Mouse (Mus musculus) mouse embryonic stem cell (cell line): ENCODE results near the gene Gpsm2.

ENCODE experiments used
- in situ Hi-C, 2 experiments: fragments of 300-500 bp; cut with MboI; formaldehyde crosslinking; loops; 1 replicate in 1 of 2; 3 replicates in 1 of 2; pipeline ENCODE4 v1.14.3; 2019 to 2020; ENCODE audit warnings: low sequenced_read_pairs in 2 of 2, low pct_unique_long_range_greater_than_20kb in 1 of 2, mixed read lengths in 1 of 2; ENCODE audit not compliant: unreplicated experiment in 1 of 2

Gene Gpsm2

DNA sequence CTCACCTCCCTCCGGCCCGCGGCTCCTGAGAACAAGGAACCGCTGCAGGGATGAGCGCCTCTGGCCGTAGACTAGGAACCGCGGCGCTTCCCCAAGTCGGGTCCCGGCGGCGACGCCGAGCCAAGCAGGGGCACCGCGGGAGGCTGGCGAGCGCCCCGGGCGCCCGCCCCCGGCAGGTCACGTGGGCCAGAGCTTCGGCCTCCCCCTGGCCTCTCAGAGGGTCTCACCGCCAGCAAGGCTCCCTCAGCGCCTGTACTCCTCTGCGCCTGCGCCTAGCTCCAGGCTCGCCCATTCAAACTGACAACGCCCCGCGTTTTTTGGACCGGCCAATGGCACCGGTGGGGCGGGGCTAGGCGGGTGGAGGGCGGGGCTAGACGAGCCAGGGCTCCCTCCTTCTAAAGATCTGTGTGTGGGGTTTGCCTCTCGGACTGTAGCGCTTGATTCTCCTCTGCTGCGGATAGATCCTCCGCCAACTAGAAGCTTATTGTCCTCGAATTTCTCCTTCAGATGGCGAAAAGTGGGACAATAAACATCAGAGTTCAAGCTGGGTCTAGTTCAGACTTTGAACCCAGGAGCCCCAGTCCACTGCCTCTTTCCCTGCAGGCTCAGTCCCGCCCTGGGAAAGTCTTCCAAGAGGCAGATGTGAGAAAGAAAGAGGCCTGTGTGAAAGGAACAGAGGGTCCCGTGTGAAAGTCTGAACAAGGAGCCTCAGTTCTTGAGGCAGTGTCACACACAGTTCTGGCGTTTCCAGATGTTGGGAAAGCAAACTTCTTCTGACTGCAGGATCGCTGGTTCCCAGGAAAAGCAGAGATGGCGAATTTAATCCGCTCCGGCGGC, at the start of gene Gpsm2:
Gpsm2 (minus strand) TSS at position 274 of the 837 bp plus-strand sequence.
- in situ Hi-C loops = no loop called here

DNA sequence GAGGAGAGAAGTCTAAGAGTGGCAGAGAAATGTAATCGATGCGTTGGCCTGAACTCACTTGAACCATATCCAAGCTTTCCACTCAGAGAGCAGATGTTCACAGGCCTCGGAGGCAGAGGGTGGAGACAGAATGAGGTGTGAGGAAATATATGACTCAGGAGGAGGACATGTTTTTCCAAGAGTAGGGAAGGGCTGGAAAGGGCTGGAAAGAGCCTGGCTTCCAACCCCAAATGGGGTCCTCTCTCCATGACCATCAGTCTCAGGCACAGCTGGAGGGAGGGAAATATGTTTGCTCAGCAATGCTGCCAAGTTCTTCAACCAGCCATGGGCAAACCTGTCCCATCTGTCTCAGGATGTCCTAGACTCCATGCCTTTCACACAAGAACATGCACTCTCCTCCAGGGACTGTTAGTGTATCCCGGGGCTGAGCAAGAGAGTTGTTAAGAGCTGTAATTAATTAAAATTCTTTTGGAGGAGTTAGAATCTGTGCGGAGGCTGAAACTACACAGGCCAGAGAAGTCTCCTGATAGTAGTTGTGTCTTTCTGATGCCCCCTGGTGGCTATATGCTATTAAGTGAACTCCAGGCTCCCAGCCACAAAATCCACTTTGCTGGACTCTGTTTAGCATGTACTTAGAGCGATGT, 48.7 kb upstream of the Gpsm2 start:
- in situ Hi-C loops = no loop called here

GRCm38 (mm10) chr3:108769547-108769946, 47.4 kb upstream of the Gpsm2 start:
- in situ Hi-C loops = no loop called here

- in situ Hi-C loops = no loop called here
These were observed 45.3 kb upstream of the Gpsm2 start for GRCm38 (mm10) chr3:108767416-108767815.

GRCm38 (mm10) chr3:108766943-108767342, 44.8 kb upstream of the Gpsm2 start:
- in situ Hi-C loops = no loop called here

- in situ Hi-C loops = no loop called here
These were observed 43.4 kb upstream of the Gpsm2 start for GRCm38 (mm10) chr3:108765476-108765875.

- in situ Hi-C loops = no loop called here
These were observed 42.9 kb upstream of the Gpsm2 start for GRCm38 (mm10) chr3:108764976-108765375.

GRCm38 (mm10) chr3:108763691-108764090, 41.6 kb upstream of the Gpsm2 start:
- in situ Hi-C loops = no loop called here

DNA sequence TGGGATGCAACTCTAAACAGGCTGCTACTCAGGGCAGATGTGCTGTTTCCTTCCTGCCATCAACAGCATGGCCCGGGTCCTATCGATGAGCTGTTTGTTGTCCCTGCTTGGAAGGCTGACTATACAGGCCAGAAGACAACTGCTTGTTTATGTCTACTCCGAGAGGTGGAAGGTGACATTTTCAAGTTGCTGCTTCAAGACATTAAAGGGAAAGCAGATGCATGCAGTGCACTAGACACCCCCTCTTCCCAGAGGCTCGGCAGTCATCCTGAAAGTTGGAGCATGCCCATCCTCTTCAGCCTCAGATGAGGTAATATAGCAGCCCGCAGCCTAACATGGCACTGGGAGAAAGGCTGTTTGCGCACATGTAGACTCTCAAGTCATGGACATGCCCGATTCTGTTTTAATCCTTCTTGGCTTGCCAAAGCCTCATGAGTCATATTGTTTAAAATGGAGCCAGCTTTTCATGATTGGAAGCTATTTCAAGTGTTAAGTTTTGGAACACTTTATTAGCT, 40.5 kb upstream of the Gpsm2 start:
- in situ Hi-C loops = no loop called here

GRCm38 (mm10) chr3:108759566-108760420, 37.7 kb upstream of the Gpsm2 start:
- in situ Hi-C loops = no loop called here

- in situ Hi-C loops = no loop called here
These were observed 35.5 kb upstream of the Gpsm2 start for GRCm38 (mm10) chr3:108757570-108757969.

DNA sequence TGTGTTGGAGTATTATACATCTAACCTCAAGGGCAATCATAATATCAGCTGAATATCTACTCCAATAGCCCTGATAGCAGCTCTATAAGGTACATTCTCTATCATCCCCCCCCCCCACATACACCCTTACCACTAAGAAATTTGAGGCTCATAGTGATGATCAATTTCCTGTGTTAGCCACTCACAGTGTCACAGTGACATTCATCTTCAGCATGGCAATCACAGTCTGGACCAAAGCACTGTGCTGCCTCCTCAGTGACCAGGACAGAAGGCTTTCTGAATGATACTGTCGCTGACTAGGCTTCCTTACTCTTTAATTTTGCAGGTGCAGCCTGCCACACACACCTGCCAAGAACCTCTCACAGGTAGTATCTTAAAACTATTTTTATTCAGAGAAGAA, 34.0 kb upstream of the Gpsm2 start:
- in situ Hi-C loops = no loop called here

GRCm38 (mm10) chr3:108755542-108755941, 33.4 kb upstream of the Gpsm2 start:
- in situ Hi-C loops = no loop called here

DNA sequence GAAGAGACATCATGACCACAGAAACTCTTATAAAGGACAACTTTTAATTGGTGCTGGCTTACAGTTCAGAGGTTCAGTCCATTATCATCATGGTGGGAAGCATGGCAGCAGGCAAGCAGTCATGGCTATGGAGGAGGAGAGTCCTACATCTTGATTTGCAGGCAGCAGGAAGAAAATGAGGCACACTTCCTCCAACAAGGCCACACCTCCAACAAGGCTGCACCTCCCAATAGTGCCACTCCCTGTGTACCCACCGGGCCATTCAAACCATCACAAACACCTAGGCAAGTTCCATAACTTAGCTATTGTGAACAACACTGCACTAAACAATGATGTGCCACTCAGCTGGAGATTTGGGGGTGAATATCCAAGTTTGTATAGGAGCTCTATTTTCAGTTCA, 32.4 kb upstream of the Gpsm2 start:
- in situ Hi-C loops = no loop called here

DNA sequence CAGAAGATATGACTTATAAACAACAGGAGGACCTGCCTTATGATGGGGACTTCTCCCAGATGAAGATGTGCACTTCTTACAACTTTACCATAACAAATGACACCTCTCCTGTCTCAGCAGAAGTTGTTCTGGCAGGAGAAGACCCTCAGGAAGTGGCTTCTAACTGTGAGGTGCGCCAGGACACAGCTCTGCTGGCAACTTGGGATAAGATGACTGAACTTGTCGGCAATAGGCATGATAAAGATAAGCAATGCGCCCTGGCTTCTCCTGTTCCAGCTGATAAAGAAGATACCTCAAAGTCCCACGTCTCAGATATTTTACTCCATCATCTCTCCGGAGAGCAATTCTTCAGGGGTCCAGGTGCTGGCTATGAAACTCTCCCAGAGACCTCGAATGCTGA, 29.6 kb upstream of the Gpsm2 start:
- in situ Hi-C loops = no loop called here

GRCm38 (mm10) chr3:108751061-108751460, 29.0 kb upstream of the Gpsm2 start:
- in situ Hi-C loops = no loop called here

DNA sequence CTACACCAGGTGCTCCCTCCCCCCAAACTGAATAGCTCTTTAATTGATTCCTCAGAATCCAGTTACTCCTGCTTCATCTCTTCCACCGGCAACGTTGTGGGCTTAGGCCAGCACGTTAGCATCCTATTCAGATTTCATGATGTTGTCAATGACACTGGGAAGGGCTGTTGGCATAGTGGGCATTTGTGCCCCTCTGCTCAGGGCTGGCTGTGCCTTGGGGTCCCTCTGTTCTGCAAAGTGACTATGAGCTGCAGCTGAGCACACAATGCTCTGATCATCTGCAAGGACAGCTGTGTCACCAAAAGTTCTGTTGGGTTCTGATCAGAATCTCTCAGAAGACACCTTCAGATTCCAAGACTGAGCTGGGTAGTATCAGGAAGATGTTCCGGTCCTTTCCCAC, 22.0 kb upstream of the Gpsm2 start:
- in situ Hi-C loops = no loop called here

DNA sequence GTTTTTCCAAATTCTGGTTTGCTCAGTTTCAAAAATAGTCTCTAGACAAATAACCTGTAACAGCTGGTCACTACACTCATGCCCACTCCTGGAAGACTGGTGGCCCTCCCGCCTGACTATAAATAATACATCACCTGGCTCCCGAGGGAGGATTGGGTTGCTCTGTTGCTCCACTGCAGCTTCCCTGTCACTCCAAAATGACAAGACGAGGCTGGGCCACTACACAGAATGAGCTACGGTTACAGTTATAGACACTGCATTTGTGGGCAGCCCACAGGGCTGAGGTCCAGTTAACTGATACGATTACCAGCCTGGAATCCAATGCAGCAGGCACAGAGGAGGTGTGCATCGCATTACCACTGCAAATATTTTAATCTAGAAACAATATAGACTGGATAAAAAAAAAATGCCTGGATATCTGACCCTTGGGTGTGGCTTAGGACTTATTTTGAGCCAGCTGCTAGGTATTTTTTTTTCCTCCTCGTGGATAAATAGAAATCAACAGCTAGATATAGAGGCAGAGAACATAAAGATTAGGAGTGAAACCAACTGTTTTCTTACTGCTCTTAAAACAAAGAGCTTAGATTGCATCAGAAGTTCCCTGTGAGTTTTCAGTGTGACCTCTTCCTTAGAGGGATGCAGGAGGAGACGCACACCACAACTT, 17.1 kb upstream of the Gpsm2 start, which contains the start of gene Aknad1:
Aknad1 (plus strand) TSS at position 614 of the 664 bp plus-strand sequence.
- in situ Hi-C loops = no loop called here
